Mouse (Mus musculus) cerebellum, adult 2 months (tissue): Measurements from ENCODE around the gene Aacs.

Source experiments
- CTCF ChIP-seq: fragments of 200-500 bp; IDR thresholded peaks from 2 replicates; pipeline ENCODE4 v1.5.1; 2011; ENCODE audit warnings: low read depth, mild to moderate bottlenecking, control low read depth, low read length, moderate library complexity, borderline replicate concordance; ENCODE audit not compliant: insufficient read depth
- POLR2A ChIP-seq: fragments of 200-500 bp; IDR thresholded peaks from 2 replicates; pipeline ENCODE4 v1.6.1; 2011; ENCODE audit warnings: low read length, control low read depth, borderline replicate concordance; ENCODE audit not compliant: insufficient read depth

- no peak for TF ChIP-seq POLR2A
- TF ChIP-seq CTCF = no peak
These were observed 29.1 kb downstream of the Aacs start for GRCm38 (mm10) chr5:125504692-125505091.
